Mouse (Mus musculus) testis, postnatal 10 days (tissue): ENCODE measurements around the gene 4632433K11Rik.
"Not testable (repeated sequence)": the region's sequence is repeated elsewhere in the genome, so short reads cannot be mapped to it uniquely, and the experiment has no call there.

Source experiments
- DNase-seq: peaks from one replicate; pipeline ENCODE4 v3.0.0; 2021; ENCODE audit warnings: low spot score

Gene 4632433K11Rik

DNA sequence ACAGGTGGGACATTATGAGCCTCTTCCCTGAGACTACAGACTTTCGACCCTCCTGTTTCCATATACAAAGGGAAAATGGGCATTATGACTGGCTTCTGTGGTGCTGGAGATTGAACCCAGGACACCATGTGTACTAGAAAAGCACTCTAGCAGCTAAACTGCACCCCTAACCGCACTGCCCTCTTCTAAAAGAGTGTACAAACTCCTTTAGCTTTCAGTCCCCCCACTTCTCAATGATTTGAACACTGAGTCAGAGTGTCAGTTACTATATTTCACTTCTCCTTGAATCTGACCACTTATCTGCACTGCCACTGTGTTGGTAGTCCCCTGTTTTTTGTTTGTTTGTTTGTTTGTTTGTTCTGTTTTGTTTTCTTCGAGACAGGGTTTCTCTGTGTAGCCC, at the start of gene 4632433K11Rik:
Gene 4632433K11Rik, plus strand, starts transcription at position 301 of the 400 bp plus-strand sequence.
- DNase-seq: no peak

DNA sequence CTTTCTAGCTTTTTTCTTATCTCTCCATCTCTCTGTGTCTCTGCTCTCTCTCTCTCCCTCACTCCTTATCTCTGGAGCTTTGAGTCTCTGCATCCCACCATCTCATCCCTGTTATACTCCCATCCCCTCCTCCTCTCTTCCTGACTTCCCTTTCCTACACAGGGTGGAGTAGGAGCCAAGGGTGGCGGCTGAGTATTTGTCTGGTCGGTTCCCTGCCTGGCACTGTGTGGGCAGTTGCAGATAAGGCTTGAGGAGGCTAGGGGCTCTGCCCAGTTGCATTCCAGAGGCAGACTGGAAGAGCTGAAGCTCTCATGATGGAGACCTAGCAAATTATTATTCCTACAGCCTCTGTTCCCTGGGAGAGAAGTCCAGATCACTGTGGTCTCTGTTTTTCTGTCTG, 45.7 kb upstream of the 4632433K11Rik start:
- no peak for DNase-seq

DNA sequence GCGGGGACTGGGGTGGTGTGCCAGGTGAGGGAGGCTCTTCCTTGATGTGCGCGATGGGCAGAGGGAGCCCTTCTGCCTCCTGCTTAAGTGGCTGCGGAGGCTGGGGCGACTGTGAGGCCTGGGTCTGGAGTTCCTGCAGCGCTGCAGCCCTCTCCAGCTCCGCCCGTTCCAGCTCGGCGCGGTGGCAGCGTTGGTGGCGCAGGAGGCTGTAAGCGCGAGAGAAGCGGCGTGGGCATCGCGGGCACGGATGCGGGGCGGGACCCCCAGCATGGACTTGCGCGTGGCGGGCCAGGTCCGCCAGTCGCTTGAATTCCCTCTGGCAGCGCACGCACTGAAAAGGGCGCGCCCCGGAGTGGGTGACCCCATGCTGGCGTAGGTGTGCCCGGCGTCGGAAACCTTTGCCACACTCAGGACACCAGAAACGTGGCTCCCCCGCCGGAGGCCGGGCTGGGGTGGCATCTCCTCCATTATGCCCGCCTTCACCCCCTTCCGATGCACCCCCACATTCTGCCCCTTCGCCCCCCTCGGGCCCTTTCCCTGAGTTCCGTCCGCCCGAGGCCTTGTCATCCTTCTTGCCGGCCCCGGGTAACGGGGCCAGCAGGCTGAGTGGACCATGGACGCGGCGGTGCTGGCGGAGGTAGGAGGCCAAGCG, 40.4 kb upstream of the 4632433K11Rik start:
- no peak for DNase-seq

DNA sequence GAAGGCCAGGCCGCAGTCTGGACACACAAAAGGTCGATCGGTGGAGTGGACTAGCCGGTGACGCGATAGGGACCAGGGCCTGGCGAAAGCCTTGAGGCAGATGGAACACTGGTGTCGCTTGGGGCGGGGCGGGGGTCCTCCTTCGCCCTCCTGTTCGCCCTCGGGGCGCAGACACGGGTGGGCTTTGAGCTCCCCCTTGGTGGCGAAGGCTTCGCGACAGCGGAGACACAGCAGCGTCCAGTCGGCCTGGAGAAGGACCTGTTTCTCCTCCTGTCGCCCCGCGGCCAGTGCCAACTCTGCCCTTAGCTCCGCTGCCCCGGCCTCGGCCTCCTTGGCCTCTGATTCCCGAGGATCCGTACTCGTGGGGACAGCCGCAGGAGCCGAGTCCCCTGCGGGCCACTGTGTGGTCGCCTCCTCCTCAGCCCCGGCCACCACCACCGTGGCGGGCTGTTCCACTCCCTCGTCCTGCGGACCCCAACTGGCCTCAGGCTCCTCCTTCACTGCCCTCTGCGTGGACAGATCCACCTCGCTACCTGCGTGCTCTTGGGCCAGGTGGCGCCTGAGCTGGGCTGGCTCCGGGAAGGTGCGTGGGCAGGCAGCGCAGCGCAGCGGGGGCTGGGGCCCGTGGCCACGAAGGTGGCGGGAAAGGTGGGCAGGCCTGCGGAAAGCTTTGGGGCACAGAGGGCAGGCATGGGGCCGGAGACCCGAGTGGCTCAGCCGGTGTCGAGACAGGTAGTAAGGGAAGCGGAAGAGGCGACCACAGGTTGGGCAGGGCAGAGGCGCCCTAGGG, 39.7 kb upstream of the 4632433K11Rik start:
- DNase-seq: no peak

DNA sequence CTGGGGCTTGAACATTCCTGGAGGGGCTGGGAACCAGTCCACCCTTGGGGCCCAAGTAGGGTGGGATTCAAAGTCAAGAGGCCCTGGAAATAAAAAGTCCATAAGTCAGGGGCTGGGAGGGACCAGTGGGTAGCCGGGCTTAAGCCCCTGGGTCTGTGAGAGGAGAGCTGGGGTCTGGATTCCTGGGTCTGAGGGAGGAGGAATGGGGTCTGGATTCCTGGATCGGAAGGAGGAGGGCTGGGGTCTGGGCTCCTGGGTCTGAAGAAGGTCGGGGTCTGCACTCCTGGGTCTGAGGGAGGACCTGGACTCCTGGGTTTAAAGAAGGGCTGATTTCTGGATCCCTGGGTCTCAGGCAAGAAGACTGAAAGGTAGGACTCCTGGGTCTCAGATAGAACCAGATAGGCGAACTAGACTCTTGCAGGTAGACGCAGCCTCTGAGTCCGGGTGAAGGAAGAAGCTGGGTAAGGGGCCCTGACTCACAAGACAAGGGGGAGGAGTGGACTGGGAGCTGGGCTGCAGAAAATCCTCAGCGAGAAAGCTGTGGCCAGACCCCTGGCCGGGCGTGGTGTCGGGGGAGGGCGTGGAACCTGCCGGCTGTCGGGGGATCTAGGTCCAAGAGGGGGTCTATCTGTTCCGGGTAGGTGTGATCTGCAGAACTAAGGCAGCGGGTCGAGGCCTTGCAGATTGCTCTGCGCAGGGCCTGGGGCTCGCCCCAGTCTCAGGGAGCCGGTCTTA, 38.5 kb upstream of the 4632433K11Rik start:
- DNase-seq: no peak

DNA sequence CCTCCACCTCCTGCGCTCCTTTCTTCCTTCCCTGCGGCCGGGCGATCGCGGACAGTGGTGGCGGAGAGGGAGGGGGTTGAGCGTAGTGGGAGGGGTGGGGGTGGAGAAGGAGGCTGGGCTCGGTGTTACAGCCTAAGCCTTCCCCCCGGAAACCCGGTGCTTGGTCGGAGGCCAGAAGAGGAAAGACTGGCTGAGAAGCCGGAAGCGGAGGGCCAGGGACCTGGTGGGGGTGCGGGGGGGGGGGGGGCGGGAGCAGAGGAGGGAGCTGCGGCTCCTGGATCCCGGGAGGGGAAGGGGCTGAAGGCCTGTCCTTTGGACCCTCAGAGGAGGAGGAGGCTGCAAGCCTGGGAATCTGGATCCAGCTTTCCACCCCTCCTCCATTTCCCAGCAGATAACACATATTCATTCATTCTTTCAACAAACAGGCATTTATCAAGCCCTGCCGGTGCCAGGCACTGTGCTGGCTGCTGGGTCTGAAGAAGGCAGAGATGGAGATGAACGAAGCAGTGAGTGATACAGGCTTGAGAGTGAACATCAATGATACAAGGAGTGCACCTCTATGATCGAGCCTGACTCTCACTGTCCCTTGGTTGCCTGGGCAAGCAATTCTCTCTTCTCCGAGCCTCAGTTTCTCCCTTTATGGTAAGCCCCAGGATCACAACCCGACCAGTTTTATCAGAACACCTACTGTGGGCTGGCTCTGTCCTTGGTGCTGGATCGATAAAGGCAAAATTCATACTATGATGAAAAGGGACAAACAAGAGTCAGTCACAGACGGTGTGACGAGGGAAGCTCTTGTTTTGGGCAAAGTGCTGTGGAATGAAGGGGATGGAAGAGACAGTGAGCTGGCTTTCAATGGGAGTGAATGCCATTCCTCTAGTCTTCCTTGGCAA, 37.7 kb upstream of the 4632433K11Rik start, which contains the start of gene Zfp579:
Gene Zfp579, minus strand, starts transcription at position 156 of the 893 bp plus-strand sequence.
- DNase-seq: peak; percentile 97

DNA sequence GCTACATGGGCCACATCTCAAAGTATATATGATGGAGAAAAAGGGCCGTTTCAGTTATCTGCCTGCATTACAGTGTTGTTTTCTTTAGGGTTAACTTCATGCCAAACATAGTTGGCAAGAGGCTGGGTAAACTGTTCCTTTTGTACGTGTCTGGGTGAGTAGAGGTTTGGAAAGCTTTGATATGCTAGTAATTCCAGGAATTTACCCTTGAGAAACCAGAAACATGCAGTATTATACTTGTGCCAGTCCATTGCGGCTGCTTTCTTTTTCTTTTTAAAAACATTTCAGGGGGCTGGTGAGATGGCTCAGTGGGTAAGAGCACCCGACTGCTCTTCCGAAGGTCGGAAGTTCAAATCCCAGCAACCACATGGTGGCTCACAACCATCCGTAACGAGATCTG, 37.0 kb upstream of the 4632433K11Rik start:
- no peak for DNase-seq

DNA sequence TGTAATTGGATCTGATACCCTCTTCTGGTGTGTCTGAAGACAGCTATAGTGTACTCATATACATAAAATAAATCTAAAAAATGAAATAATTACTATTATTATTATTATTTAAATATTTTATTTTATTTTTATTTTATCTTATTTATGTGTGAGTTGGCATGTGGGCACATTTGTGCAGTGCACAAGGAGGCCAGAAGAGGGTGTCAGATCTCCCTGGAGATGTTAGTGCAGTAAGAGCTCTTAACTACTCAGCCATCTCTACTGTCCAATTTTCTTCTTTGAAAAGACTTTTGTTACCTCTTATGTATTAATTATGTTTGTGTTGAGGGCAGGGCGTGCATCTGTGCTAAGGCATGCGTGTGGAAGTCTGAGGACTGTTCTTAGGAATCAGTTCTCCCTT, 34.0 kb upstream of the 4632433K11Rik start:
- peak; percentile 49 for DNase-seq

DNA sequence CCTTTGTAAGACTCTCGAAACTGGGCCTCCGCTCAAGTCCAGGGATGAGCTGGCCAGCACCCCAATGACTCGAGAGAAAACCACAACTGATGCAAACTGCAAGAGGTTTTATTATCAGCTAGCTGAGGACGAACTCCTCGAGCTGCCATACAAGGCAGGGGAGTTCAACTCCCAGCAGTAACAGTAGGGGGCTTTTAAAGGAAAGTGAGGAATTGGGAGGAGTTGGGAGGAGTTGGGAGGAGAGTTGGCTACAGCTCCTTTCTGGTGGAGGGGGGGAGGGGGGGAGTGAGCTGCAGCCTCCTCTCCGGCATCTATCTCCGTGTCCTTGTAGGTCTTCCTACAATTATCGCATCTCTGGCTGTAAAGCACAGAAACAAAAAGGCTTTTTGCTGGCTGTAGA, 31.0 kb upstream of the 4632433K11Rik start:
- not testable (repeated sequence) for DNase-seq

DNA sequence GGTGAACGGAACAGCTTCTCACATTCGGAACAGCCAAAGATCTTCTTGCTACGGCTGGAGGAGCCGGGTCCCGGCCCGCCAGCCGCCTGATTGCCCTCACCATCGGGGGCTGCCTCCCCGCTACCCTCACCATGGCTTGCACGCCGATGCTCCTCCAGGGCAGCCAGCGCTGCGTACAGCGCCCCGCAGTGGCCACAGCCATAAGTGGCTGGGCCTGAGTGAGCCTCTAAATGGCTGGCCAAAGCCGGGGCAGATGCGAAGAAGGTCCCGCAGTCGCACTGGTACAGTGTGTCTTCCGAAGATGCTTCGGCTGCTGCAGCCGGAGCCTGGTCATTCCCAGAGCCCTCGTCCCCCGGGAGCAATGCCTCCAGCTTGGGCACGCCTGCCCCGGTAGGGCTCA, 25.7 kb upstream of the 4632433K11Rik start:
- no peak for DNase-seq

DNA sequence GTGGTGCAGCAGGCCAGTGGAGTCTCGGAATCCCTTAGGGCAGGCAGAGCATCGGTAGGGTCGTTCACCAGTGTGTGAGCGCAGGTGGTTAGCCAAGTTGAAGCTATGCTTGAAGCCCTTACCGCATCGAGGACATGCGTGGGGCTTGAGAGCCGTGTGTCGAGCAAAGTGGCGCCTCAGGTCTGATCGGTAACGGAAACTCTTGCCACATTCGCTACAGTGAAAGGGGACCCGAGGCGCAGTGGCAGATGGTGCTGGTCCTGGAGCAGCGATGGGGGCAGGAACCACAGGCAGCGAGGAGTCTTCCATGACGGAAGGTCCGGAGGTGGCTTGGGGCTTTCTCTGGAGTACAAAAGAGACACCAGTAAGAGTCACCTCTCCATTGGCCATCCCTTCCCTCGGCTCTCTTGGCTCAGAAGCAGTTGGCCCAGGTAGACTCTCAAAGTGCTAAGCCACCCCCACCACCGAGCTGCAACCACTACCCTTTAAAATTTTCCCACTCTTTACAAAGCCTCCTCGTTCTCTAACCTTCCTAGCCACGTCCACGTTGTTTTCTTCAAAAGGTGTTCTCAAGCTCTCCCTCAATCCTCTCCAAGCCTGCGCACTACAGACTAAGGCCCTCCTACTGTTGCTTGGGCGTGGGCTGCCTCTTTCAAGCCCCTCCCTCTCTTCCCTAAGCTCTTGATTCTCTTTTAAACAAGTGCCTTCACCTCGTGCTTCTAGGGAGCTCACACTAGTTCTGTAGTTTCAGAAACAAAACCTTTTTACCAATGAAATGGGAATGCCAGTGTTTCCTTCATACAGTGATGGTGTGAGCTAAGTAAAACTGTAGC, 21.0 kb upstream of the 4632433K11Rik start:
- no peak for DNase-seq

DNA sequence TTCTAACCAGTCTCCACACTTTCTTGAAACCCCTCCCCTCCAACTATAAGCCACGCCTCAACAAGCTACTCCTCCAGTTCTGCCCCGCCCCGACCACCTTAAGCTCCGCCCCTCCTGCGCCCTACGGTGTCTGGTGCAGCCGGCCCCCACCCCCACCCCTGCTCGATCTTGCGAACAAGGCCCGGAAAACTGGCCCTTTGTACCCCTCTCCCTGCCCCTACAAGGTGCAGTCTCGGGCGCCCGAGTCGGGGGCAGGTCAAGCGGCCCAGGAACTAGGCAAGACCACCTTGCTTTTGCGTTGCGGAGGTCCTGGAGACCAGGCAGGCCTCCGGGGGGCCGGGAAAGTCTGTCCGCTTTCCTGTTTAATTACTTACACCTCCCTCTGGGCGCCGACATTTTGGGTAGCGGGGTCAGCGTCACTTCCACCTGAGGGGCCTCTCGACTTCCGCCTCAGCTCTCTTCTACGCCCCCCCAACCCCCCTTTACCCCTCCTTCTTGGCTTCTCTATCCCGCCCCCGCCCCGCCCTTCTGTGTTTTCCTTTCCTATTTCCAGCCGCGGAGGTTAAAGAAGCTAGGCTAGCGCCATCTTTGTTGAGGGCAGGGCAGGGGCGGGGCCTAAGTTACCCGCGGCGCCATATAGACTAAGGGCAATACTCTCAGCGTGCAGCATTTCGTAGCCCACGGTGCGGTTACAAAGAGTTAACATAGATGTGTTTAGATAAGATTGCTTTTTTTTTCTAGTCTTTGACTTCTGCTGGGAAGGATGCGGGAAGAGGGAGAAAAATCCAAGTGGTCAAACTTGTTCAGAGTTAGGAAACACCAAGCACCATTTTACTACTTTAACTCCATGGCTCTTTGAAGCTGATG, 19.4 kb upstream of the 4632433K11Rik start, which contains the start of the genes Zfp524 and Fiz1:
Gene Zfp524, plus strand, starts transcription at position 165 of the 867 bp plus-strand sequence.
Gene Fiz1, minus strand, starts transcription at position 447 of the 867 bp plus-strand sequence.
- DNase-seq: peak; percentile 98

DNA sequence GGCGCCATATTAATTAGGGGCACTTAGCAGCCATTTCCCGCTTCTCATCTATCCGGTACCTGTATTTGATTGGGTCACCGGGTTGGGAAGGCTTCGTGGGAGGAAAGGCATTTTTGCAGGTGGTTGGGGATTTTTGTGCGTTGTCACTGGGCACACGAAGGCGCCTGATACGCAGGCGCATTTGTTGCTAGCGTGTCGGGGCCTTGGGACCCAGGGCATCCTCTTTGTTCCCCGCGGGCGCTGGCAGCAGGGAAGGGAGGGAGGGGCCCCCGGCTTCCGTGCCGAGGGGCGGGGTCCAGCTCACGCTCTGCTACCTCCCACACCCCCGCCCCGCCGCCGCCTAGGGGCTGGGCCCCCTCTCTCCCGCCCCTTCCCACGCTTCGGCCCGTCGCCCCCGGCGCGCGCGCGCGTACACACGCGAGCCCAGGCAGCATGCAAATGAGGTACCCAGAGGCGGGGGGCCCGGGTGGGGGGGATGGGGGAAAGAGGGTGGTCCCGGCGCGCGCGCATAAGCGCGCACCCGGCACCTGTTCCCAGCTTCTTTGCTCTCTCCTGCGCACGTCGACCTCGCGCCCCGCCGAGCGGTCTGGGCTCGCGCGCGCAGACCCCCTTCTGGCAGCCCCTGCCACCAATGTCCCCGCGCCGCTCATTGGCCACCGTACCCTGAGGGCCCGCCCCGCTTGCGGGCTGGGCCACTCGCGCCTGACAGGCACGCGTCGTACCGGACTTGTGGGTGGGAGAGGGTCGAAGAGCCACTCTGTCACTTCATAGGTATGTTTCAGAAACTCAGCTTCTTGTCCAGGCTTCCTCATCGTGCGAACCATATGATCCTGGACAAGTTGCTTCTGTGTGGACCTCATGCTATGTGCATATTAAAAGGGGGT, 18.6 kb upstream of the 4632433K11Rik start, which contains the start of gene Gm44973:
Gene Gm44973, plus strand, starts transcription at position 379 of the 884 bp plus-strand sequence.
- DNase-seq: peak; percentile 98

DNA sequence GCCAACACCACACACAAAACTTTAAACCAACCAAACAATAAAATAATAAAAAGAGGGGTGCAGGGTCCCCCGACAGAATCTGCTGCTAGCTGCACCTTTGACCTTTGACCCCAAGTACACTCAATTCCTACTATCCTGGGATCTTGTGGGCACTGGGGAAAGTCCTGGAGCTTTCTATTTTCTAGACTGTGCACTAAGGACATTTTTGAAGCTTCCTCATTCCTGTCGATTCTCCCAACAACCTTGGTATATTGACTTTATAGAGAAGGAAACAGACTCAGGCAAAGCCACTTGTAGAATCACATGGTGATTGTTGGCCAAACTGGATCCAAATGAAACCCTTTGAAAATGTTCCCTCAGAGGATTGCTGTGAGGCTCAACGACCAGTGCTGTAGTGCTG, 17.9 kb upstream of the 4632433K11Rik start:
- DNase-seq: no peak

DNA sequence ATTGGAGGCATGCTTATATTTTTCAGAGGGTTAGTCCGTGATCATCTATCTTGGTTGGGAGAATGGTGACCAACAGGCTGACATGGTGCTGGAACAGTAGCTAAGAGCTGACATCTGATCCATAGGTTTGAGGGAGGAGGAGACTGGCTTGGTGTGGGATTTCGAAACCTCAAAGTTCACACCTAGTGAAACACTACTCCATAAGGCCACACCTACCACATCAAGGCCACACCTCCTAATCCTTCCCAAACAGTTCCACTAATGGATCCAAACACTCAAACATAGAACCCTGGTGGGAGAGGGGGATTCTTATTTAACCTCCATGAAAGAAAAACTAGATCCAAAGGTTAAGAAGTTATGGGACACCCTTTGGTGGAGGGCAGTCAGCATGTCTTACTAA, 17.0 kb upstream of the 4632433K11Rik start:
- DNase-seq: no peak

DNA sequence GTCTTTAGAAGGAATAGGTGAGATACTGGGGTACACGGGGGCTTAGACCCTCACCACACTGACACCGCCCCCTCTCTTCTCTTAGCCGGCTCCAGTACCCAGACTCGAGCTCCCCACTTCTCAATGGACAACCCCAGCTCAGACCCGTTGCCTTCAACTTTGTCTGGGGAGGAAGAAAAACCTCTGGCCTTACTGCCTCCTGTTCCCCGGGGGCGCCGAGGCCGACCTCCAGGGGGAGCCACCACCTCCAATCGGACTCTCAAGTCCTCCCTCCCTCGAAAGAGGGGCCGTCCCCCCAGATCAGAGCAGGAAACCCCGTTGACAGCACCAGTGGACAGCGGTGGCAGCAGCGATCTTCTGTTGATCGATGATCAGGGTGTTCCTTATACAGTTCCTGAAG, 16.6 kb upstream of the 4632433K11Rik start:
- DNase-seq: peak; percentile 79

DNA sequence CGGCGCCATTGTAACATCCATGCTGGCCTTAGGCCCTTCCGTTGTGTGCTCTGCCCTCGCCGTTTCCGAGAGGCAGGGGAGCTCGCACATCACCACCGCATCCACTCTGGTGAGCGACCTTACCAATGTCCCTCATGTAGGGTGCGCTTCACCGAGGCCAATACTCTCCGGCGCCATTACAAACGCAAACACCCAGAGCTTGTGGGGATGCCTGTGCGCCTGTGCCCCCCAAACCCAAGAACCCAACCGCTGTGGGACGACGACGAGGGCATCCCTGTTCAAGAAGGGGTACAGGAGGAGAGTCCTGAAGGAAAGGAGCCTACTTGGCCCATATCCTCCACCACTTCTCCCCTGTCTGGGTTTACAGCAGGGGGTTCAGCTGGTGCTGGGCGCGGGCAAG, 16.0 kb upstream of the 4632433K11Rik start:
- no peak for DNase-seq

DNA sequence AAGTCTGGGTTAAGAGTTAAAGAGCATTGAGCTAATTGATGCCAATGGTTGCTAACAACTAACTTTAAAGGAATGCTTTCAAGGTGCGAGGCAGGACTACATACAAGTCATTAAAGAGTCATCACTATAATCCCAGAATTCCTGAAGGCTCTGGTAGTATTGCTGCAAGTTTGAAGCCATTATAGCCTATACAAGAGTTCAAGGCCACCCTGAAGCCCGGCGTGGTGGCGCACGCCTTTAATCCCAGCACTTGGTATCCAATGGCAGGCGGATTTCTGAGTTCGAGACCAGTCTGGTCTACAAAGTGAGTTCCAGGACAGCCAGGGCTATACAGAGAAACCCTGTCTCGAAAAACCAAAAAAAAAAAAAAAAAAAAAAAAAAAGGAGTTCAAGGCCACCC, 14.3 kb upstream of the 4632433K11Rik start:
- not testable (repeated sequence) for DNase-seq
